Mouse (Mus musculus) embryonic facial prominence, embryonic 14.5 days (tissue): ENCODE data around the gene Rrh. TPM values are rescaled to one million over a fixed set of nuclear protein-coding genes. Genes with fewer than 3 reads are reported as not detected.

Source experiments
- ATAC-seq: fragments of 200-750 bp; cut with Nextera tagmentation; 2 replicates; pipeline ENCODE4 v1.8.0; 2017; ENCODE audit warnings: low read depth, moderate number of reproducible peaks, moderate TSS enrichment
- DNase-seq: peaks from one replicate; pipeline ENCODE4 v3.0.0-alpha.2; 2015; ENCODE audit warnings: low spot score
- H3K27ac ChIP-seq: fragments of 300-500 bp; sonication (generic); replicated peaks from 2 replicates; pipeline ENCODE4 v1.5.1; 2014; ENCODE audit warnings: low read depth, mild to moderate bottlenecking, low read length, moderate library complexity
- H3K27me3 ChIP-seq: fragments of 300-500 bp; sonication (generic); replicated peaks from 2 replicates; pipeline ENCODE4 v1.6.1; 2014; ENCODE audit warnings: low read length; ENCODE audit not compliant: control insufficient read depth, insufficient read depth
- H3K36me3 ChIP-seq: fragments of 300-500 bp; sonication (generic); 2 replicates; pipeline ENCODE4 v1.6.1; 2014; ENCODE audit warnings: low read length, mixed read lengths; ENCODE audit not compliant: control insufficient read depth, insufficient read depth
- H3K4me1 ChIP-seq: fragments of 300-500 bp; sonication (generic); 2 replicates; pipeline ENCODE4 v1.6.1; 2014; ENCODE audit warnings: antibody characterized with exemption, low read length; ENCODE audit not compliant: control insufficient read depth, insufficient read depth
- H3K4me2 ChIP-seq: fragments of 300-500 bp; sonication (generic); 2 replicates; pipeline ENCODE4 v1.6.1; 2014; ENCODE audit warnings: low read depth, mild to moderate bottlenecking, low read length, moderate library complexity, mixed read lengths
- H3K4me3 ChIP-seq: fragments of 300-500 bp; sonication (generic); 2 replicates; pipeline ENCODE4 v1.5.1; 2014; ENCODE audit warnings: low read depth, mild to moderate bottlenecking, low read length
- H3K9ac ChIP-seq: fragments of 300-500 bp; sonication (generic); 2 replicates; pipeline ENCODE4 v1.6.1; 2014; ENCODE audit warnings: low read depth, mild to moderate bottlenecking, low read length, moderate library complexity, mixed read lengths
- H3K9me3 ChIP-seq: fragments of 300-500 bp; sonication (generic); 2 replicates; pipeline ENCODE4 v1.6.1; 2016; ENCODE audit warnings: low read length; ENCODE audit not compliant: control insufficient read depth
- WGBS: fragments of 180-500 bp; shearing (Covaris S2); extraction: QIAGEN DNeasy Blood & Tissue Kit; methylation state at CpG from one replicate; pipeline ENCODE4 v1.1.7; 2014; 5-methylcytosine and 5-hydroxymethylcytosine counted together
- polyA plus RNA-seq: library from polyadenylated mRNA; unstranded; fragments of >200 nt; fragmentation: Nextera tagmentation; extraction: Ambion mirVana; gene quantifications from 2 replicates; pipeline ENCODE4 v1.2.1, GENCODE M21; 2014

Rrh gene
- polyA plus RNA-seq, 1 experiment from 2014 or later = not detected

DNA sequence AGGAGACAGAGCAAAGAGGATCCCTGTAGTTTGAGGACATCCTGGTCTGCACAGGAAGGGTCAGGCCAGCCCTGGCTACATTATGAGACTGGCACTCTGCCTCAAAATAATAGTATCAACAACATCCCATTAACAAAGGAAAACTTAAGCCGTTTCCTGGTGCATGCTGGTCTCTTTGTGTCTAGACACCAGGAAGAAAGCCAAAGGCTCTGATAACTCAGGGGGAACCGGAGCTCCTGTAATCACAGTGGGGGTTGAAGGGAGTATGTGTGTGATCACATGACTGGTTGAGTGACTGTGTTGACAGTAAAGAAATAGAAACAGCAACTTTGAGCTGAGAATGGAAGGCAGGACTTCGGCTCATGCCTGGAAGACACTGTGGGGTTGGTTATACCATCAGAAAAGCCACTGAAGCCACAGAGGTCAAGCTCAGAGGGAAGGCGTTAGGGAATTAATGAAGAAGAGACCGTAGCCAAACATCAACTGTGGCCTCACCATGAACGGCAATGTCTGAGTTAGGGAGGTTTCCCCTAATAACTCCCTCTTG is 13.1 kb upstream of the Rrh start, which contains the start of gene Cfi:
TSS of gene Cfi (plus strand) at position 497 of the 547 bp plus-strand sequence.
- ATAC-seq (no peak), DNase-seq (no peak)
- Histone ChIP-seq H3K4me2 (peak within 1 kb of the TSS; percentile 21), H3K27ac (no peak within 1 kb of the TSS), H3K36me3 (no peaks in the 10 kb centered on the region), H3K4me1 (no peaks in the 10 kb centered on the region), H3K27me3 (no peaks in the 10 kb centered on the region), H3K9ac (no peak within 1 kb of the TSS), H3K9me3 (no peaks in the 10 kb centered on the region), H3K4me3 (no peak within 1 kb of the TSS)
- 57% methylated on average over 6 of the region's 6 CpGs for WGBS

DNA sequence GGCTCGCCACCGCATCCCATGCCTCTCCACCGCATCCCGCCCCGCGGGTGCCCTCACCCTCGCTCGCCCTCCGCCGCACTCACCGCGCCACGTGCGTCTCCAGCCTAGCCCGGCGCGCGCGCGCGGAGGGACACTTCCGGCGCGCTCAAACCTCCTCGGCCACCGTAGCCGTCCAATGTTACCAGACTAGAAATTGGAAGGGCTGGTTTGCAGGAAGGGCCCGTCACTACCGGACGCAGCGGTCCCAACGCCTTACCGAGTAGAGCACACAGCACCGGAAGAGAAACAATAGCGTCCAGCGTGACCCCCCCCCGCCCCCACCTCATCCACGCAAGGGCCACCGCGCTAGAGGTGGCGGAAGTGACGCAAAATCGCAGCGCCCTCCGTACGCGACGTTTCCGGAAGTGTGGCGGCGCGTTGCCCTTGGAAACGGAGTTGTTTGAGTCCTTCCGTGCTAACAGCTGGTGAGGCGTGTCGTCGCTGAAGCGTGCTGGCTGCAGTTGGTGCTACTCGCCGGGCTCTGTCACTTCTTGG is 8.7 kb upstream of the Rrh start, which contains the start of gene Gar1:
TSS of gene Gar1 (minus strand) at position 362 of the 534 bp plus-strand sequence.
- peak within 1 kb of the TSS; percentile 94 for H3K27ac ChIP-seq
- H3K9ac ChIP-seq = peak within 1 kb of the TSS; percentile 87
- WGBS = 1% methylated on average over 55 of the region's 60 CpGs
- peaks cover 9% of the 10 kb centered on the region for H3K4me1 ChIP-seq
- H3K4me2 ChIP-seq = peak within 1 kb of the TSS; percentile 67
- H3K9me3 ChIP-seq = no peaks in the 10 kb centered on the region
- no peaks in the 10 kb centered on the region for H3K27me3 ChIP-seq
- H3K4me3 ChIP-seq = peak within 1 kb of the TSS; percentile 98
- H3K36me3 ChIP-seq = peaks cover 14% of the 10 kb centered on the region
- peak; percentile 98 for DNase-seq
- peak; percentile 95 for ATAC-seq

DNA sequence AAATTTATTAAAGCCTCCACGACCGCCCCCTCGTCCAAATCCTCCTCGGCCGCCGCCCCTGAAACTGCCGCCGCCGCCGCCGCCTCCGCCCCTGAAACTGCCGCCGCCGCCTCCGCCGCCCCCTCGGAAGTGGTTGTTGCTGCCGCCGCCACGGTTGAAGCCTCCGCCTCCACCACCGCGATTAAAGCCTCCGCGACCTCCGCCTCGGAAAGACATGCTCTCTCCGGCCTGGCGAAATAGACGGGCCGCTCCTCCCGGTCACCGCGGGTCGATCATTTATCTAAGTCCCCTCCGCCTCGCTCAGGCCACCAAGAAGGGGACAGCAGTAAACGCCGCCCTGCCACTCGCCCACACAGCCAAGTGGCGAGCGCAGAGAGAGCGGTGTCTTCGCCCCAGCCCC is 8.2 kb upstream of the Rrh start:
- H3K27me3 ChIP-seq = no peaks in the 10 kb centered on the region
- H3K36me3 ChIP-seq = peaks cover 19% of the 10 kb centered on the region
- H3K4me3 ChIP-seq = peak overlapping the region; percentile 98
- peak; percentile 7 for DNase-seq
- no peak for ATAC-seq
- peak overlapping the region; percentile 67 for H3K4me2 ChIP-seq
- H3K9ac ChIP-seq = peak overlapping the region; percentile 87
- H3K27ac ChIP-seq = peak overlapping the region; percentile 94
- whole genome bisulfite sequencing = under 1% methylated on average over 19 of the region's 45 CpGs
- H3K9me3 ChIP-seq = no peaks in the 10 kb centered on the region
- H3K4me1 ChIP-seq = peaks cover 9% of the 10 kb centered on the region

DNA sequence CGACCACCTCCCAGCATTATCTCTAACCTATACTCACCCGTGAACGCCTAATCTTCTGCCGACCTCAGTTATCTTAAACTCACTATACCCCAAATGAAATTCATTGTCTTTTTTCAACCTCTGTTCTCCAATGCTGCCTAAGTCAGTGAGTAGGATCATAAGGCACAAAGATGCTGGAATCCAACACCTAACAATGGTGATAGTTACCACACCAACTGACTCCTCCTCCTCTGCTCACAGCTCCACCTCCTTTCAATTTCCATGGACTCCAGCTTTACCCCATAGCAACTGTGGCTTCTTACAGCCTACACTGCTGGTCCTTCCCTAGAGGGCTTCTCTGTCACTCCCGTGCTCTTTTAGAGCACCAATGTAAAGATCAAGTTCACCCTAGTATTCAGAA is 5.3 kb upstream of the Rrh start:
- no peaks in the 10 kb centered on the region for H3K9me3 ChIP-seq
- no peak overlapping the region for H3K4me3 ChIP-seq
- ATAC-seq (no peak), DNase-seq (no peak)
- H3K4me1 ChIP-seq = peaks cover 9% of the 10 kb centered on the region
- peaks cover 45% of the 10 kb centered on the region for H3K36me3 ChIP-seq
- no peak overlapping the region for H3K9ac ChIP-seq
- H3K27ac ChIP-seq = no peak overlapping the region
- no peaks in the 10 kb centered on the region for H3K27me3 ChIP-seq
- H3K4me2 ChIP-seq = no peak overlapping the region
- 94% methylated on average over 5 of the region's 5 CpGs for whole genome bisulfite sequencing

DNA sequence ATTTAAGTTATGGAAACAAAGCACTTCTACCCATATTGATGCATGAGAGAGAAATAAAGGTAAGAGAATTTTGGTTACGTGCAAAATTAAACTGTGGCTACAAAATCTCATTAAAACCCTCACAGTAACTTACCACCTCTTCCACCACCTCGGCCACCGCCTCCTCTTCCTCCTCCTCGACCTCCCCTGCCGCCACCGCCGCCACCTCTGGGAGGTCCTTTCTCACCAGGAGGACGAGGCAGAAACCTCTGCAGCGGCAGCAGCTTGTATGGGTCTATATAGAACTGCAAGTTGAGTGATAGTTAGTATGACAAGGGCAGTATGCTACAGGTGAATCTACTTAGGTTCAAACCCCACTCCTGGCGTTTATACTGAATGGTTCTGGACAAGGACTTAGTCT is 4.3 kb upstream of the Rrh start:
- Histone ChIP-seq H3K9ac (no peak overlapping the region), H3K27ac (no peak overlapping the region), H3K27me3 (no peaks in the 10 kb centered on the region), H3K4me2 (no peak overlapping the region), H3K4me1 (peaks cover 9% of the 10 kb centered on the region), H3K36me3 (peaks cover 45% of the 10 kb centered on the region), H3K9me3 (no peaks in the 10 kb centered on the region), H3K4me3 (no peak overlapping the region)
- no peak for DNase-seq
- no peak for ATAC-seq
- WGBS = 93% methylated on average over 10 of the region's 10 CpGs

DNA sequence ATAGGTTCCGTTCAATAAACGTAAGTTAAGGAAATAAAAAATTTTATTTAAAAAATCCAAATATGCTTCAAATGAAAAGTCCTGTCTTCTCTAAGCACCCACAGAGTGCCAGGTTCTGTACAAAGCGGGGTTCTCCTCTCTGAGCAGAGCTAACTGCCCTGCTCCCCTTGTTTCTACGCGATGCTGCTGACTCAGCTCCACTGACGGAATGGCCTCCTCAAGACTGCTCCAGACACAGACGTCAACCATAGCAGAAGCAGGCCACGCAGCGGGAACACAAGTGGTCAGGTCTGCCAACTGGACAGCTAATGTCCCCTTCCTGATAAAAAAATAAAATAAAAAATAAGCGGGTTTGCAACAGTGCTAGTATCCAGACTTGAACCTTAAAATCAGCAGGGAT is 2.5 kb upstream of the Rrh start:
- WGBS = 90% methylated on average over 10 of the region's 10 CpGs
- H3K4me3 ChIP-seq = no peak overlapping the region
- no peak overlapping the region for H3K27ac ChIP-seq
- H3K4me2 ChIP-seq = no peak overlapping the region
- peaks cover 6% of the 10 kb centered on the region for H3K4me1 ChIP-seq
- H3K9ac ChIP-seq = no peak overlapping the region
- DNase-seq = no peak
- H3K27me3 ChIP-seq = no peaks in the 10 kb centered on the region
- no peak for ATAC-seq
- no peaks in the 10 kb centered on the region for H3K9me3 ChIP-seq
- H3K36me3 ChIP-seq = peaks cover 45% of the 10 kb centered on the region

DNA sequence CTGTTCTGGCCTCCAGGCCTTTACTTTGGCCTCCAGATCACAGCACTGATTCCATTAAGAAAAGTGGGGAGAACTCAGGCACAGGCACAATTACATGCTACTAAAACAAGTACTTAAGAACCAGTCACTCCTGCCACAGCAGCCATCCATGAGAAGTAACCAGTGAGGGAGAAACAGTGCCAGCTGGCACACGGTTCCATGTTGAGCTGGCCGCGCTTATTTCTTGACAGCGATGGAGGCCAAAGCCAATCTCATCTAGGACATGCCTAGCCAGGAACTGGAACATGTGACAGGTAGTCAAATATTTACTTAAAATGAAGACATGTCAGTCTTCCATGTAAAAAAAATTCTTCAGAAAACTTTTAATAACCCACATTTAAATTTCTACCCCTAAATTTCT is 1.8 kb upstream of the Rrh start:
- Histone ChIP-seq H3K9me3 (no peaks in the 10 kb centered on the region), H3K27ac (no peak overlapping the region), H3K27me3 (no peaks in the 10 kb centered on the region), H3K4me3 (no peak overlapping the region), H3K4me2 (no peak overlapping the region), H3K4me1 (no peaks in the 10 kb centered on the region), H3K36me3 (peaks cover 45% of the 10 kb centered on the region), H3K9ac (no peak overlapping the region)
- no peak for ATAC-seq
- DNase-seq = no peak
- WGBS = 95% methylated on average over 4 of the region's 4 CpGs

DNA sequence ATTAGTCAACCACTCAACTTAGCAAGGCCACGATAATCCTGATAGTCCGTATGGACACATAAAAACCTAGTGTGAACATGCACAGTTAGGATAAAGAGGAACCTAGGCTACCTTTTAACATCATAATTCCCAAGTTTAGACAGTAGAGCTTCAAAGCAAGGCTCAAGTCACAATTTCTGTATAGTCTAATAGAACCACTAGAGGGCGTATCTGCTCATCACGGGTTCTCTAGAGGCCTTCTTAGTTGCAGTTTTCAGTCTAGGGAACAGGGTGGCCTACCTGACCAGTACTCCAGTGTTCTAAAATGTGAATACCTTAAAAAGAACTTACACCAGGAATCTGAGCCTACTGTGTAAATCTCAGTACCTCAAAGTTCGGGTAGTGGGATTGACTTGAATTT is 906 bp upstream of the Rrh start:
- H3K9ac ChIP-seq = no peak overlapping the region
- peaks cover 40% of the 10 kb centered on the region for H3K36me3 ChIP-seq
- DNase-seq = peak; percentile 44
- 54% methylated on average over 5 of the region's 5 CpGs for WGBS
- no peaks in the 10 kb centered on the region for H3K4me1 ChIP-seq
- no peak overlapping the region for H3K4me3 ChIP-seq
- no peaks in the 10 kb centered on the region for H3K9me3 ChIP-seq
- H3K27ac ChIP-seq = no peak overlapping the region
- no peak; the same call in 1 of the 2 replicates for ATAC-seq
- H3K27me3 ChIP-seq = no peaks in the 10 kb centered on the region
- H3K4me2 ChIP-seq = no peak overlapping the region

DNA sequence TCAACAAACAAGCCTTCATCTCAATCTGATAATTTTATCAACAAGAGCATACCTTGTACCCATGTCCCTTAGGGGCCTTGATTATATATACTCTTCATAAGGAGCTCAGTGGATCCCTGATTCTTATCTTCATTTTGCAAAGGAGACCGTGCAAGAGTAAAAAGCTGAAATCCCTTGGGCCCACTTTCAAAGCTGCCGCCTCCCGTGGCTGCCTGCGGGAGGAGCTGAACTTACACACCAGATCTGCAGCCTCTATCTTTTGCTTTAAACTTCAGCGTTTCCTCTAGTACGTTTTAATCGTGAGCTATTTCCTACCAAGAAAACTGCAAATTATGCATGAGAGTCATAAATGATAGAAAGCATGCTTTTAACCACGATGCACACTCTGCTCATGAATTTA is 651 bp downstream of the Rrh start:
- Histone ChIP-seq H3K4me2 (no peak overlapping the region), H3K9me3 (no peaks in the 10 kb centered on the region), H3K9ac (no peak overlapping the region), H3K36me3 (peaks cover 37% of the 10 kb centered on the region), H3K4me1 (no peaks in the 10 kb centered on the region), H3K27ac (no peak overlapping the region), H3K27me3 (no peaks in the 10 kb centered on the region), H3K4me3 (no peak overlapping the region)
- no peak for ATAC-seq
- 69% methylated on average over 8 of the region's 8 CpGs for WGBS
- DNase-seq = no peak
